ENCODE assay signal across 2 mouse cellular contexts in the genomic region with DNA sequence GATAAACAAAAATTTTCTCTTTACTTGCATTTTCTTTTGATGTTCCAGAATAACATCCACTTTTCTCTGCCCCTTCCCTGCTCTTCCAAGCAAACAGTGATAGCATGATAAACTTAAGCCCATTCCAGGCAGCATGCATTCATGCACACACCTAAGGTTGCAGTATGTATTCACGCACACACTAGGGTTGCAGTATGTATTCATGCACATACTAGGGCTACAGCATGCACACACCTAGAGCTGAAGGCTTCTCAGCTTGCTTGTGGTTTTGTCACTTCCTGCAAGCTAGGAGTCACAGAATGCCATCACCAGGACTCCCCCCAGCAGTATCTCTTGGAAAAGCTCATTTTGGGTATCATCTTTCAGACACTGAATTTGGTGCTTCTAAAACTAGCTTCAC.
TF ChIP-seq lines count a peak whose summit lies in the region.

No protein-coding gene starts in this region.

TF ChIP-seq in CH12.LX, 34 proteins besides CTCF, POLR2A, EP300 and RAD21:
- no peak for TF ChIP-seq BHLHE40 (IDR thresholded peaks at IDR 0.05; ENCODE audit: low read depth, low read length)
- TF ChIP-seq SIN3A (IDR thresholded peaks at IDR 0.05; ENCODE audit: low read length) = no peak
- TF ChIP-seq ZKSCAN1 (IDR thresholded peaks at IDR 0.05; ENCODE audit: borderline replicate concordance, low read depth, low read length) = peak; percentile 35; the same call in 1 of the 2 replicates

TF ChIP-seq in MEL, 35 proteins besides CTCF, POLR2A, EP300 and RAD21:
- no peak for TF ChIP-seq CHD1 (IDR thresholded peaks at IDR 0.05; ENCODE audit: low read depth, low read length)
- peak; percentile 91 for TF ChIP-seq ZKSCAN1 (IDR thresholded peaks at IDR 0.05; ENCODE audit: low read depth, low read length)
- TF ChIP-seq NELFE (IDR thresholded peaks at IDR 0.05; ENCODE audit: low read depth, low read length) = no peak
- TF ChIP-seq ZC3H11A (IDR thresholded peaks at IDR 0.05; ENCODE audit: low read depth, low read length) = no peak
